Mouse (Mus musculus) thymus, postnatal 4 days (tissue): ENCODE measurements at regions not wholly inside any gene's neighbourhood (a gene's known extent, or its start where the extent isn't known, plus 50 kb on each side); places are given as distances from the start of the nearest gene placed in this dataset.

Experiments used
- DNase-seq: peaks from one replicate; pipeline ENCODE4 v3.0.0; 2021

GRCm38 (mm10) chr17:14492936-14493335, 201.1 kb downstream of the Thbs2 start:
- DNase-seq, result no peak

GRCm38 (mm10) chr17:14481746-14482145, 202.4 kb downstream of the Smoc2 start:
- DNase-seq, result no peak

- DNase-seq, result no peak
These were observed 199.7 kb downstream of the Smoc2 start for GRCm38 (mm10) chr17:14478938-14479505.

- no peak for DNase-seq
These were observed 197.4 kb downstream of the Smoc2 start for GRCm38 (mm10) chr17:14476707-14477106.

- no peak for DNase-seq
These were observed 196.7 kb downstream of the Smoc2 start for GRCm38 (mm10) chr17:14475778-14476647.

- DNase-seq, result no peak
These were observed 196.0 kb downstream of the Smoc2 start for GRCm38 (mm10) chr17:14475277-14475676.

GRCm38 (mm10) chr17:14468754-14469488, 189.6 kb downstream of the Smoc2 start:
- DNase-seq, result no peak

- DNase-seq, result no peak
These were observed 176.0 kb downstream of the Smoc2 start for GRCm38 (mm10) chr17:14455251-14455743.
